Mouse (Mus musculus) hindbrain, embryonic 12.5 days (tissue): ENCODE results near the gene Csf2rb2. TPM values are rescaled to one million over a fixed set of nuclear protein-coding genes. Genes with fewer than 3 reads are reported as not detected.
"Not testable (repeated sequence)": the region's sequence is repeated elsewhere in the genome, so short reads cannot be mapped to it uniquely, and the experiment has no call there.

Source experiments
- ATAC-seq: fragments of 200-750 bp; cut with Nextera tagmentation; 2 replicates; pipeline ENCODE4 v1.8.0; 2017; ENCODE audit warnings: moderate TSS enrichment; ENCODE audit not compliant: low FRiP score
- H3K27ac ChIP-seq: fragments of 300-500 bp; sonication (generic); 2 replicates; pipeline ENCODE4 v1.5.1; 2016; ENCODE audit warnings: mild to moderate bottlenecking
- H3K27me3 ChIP-seq: fragments of 300-500 bp; sonication (generic); 2 replicates; pipeline ENCODE4 v1.6.1; 2016; ENCODE audit warnings: mild to moderate bottlenecking
- H3K36me3 ChIP-seq: fragments of 300-500 bp; sonication (generic); 2 replicates; pipeline ENCODE4 v1.6.1; 2016; ENCODE audit warnings: mild to moderate bottlenecking
- H3K4me1 ChIP-seq: fragments of 300-500 bp; sonication (generic); 2 replicates; pipeline ENCODE4 v1.6.1; 2016
- H3K4me2 ChIP-seq: fragments of 300-500 bp; sonication (generic); replicated peaks from 2 replicates; pipeline ENCODE4 v1.6.1; 2016; ENCODE audit warnings: mild to moderate bottlenecking
- H3K4me3 ChIP-seq: fragments of 300-500 bp; sonication (generic); 2 replicates; pipeline ENCODE4 v1.5.1; 2016; ENCODE audit warnings: mild to moderate bottlenecking
- H3K9ac ChIP-seq: fragments of 300-500 bp; sonication (generic); 2 replicates; pipeline ENCODE4 v1.6.1; 2016; ENCODE audit warnings: mild to moderate bottlenecking, moderate library complexity
- H3K9me3 ChIP-seq: fragments of 300-500 bp; sonication (generic); replicated peaks from 2 replicates; pipeline ENCODE4 v1.6.1; 2016; ENCODE audit warnings: mild to moderate bottlenecking
- WGBS: fragments of 180-500 bp; shearing (Covaris S2); methylation state at CpG from one replicate; pipeline ENCODE4 v1.1.7; 2016; 5-methylcytosine and 5-hydroxymethylcytosine counted together
- polyA plus RNA-seq: library from polyadenylated mRNA; unstranded; fragments of >200 nt; fragmentation: Nextera tagmentation; extraction: Ambion mirVana; gene quantifications from 2 replicates; pipeline ENCODE4 v1.2.1, GENCODE M21; 2016

Gene Csf2rb2
- polyA plus RNA-seq, 1 experiment from 2014 or later = 0.28 TPM

DNA sequence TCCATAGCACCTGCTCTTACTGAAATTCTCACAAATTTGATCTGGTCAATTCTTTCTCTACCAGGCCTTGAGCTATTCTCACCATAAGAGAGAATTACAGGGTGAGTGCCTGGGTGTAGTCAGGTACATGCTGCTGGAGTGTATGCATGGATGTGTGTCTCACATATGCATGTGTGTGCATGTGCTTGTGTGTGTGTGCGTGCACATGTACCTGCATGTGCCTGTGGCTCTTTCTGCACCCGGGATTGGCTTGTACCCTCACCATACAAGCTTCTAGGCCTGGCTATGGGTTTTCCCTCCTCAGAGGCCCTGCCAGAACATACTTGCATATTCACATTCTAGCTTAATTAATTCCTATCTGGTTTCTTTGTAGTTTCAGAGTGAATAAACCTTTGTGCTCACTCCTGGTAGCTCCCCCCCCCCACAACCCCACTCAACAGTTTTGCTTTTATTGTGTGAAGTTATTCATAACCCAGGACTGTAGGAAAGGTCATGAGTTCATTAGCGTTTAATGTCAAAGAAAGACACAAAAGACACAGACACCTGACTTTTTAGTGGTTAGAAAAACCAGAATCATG lies 23.1 kb upstream of the Csf2rb2 start:
- Histone ChIP-seq H3K4me2 (no peak overlapping the region), H3K36me3 (no peaks in the 10 kb centered on the region), H3K9me3 (no peaks in the 10 kb centered on the region), H3K27me3 (no peaks in the 10 kb centered on the region), H3K9ac (no peak overlapping the region), H3K4me1 (0 out of 2 replicates have a peak, but pooled peaks cover 3% of the 10 kb centered on the region), H3K4me3 (no peak overlapping the region), H3K27ac (no peak overlapping the region)
- no peak for ATAC-seq
- 59% methylated on average over 3 of the region's 3 CpGs for WGBS

DNA sequence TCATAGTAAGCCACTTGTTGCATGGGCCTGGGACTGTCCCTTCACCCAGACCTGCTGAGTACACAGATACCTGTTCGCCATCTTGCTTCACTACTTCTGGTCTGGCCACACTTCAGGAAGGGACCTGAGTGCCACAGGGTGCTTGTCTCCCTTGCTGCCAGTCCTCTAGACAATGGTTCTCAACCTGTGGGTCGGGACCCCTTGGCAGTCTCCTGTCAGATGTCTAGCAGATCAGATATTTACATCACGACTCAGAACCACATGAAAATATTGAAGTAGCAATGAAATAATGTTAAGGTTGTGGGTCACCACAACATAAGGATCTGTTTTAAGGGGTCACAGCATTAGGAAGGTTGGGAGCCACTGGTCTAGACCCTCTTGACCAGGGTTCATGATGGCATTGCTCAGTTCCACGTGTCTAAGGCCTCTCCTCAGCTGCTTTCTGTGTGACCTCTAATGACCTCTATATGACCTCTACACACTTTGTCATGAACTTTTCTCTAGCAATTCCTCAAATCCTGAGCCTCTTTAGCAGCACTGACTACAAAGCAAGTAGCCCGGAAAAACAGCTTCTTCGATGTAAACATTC lies 22.3 kb upstream of the Csf2rb2 start:
- H3K27ac ChIP-seq, H3K27me3 ChIP-seq, H3K4me1 ChIP-seq, ATAC-seq, H3K9me3 ChIP-seq, H3K4me2 ChIP-seq, H3K4me3 ChIP-seq, H3K9ac ChIP-seq, H3K36me3 ChIP-seq: not testable (repeated sequence)
- 82% methylated on average over 6 of the region's 6 CpGs for WGBS

GRCm38 (mm10) chr15:78326747-78327146 lies 21.2 kb upstream of the Csf2rb2 start:
- Histone ChIP-seq H3K36me3 (no peaks in the 10 kb centered on the region), H3K27ac (no peak overlapping the region), H3K27me3 (no peaks in the 10 kb centered on the region), H3K4me3 (no peak overlapping the region), H3K9me3 (no peaks in the 10 kb centered on the region), H3K4me1 (0 out of 2 replicates have a peak, but pooled peaks cover 3% of the 10 kb centered on the region), H3K4me2 (no peak overlapping the region), H3K9ac (no peak overlapping the region)
- ATAC-seq = no peak
- WGBS = 91% methylated on average over 10 of the region's 10 CpGs

DNA sequence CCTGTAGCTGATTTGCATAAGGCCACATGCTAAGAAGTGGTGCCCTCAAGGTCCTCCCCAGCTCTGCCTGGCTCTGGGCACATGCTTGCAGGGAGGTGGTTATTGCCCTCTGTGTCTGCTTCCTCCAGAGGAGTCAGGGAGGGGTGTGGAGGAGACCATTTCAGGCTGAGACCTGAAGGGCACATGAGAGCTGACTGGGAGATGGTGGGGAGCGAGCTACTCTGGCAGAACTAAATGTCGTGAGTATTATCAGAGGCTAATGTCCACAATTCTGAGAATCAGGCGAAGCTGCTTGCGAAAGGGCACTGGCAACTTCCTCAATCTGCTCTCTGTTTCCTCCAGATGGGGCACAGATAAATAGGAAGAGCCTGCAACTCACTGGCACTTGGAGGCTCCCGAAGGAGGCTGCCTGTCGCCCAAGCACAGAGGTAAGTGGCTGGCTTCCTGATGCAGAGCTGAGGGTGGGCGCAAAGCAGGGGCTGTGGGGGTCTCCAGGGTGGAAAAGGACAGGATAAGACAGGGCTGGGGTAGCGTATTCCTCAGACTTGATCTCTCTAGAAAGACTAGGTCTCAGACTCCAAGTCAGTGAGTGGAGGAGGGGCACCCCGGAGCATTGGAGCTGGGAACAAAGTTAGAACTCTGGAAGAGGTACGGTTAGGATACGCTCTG lies 20.3 kb upstream of the Csf2rb2 start, which contains the start of gene Csf2rb:
Gene Csf2rb, plus strand, starts transcription at position 82 of the 669 bp plus-strand sequence.
- Histone ChIP-seq H3K36me3 (no peaks in the 10 kb centered on the region), H3K4me1 (0 out of 2 replicates have a peak, but pooled peaks cover 3% of the 10 kb centered on the region), H3K27me3 (no peaks in the 10 kb centered on the region), H3K27ac (no peak within 1 kb of the TSS), H3K9me3 (no peaks in the 10 kb centered on the region), H3K4me2 (no peak within 1 kb of the TSS), H3K4me3 (no peak within 1 kb of the TSS), H3K9ac (no peak within 1 kb of the TSS)
- ATAC-seq = no peak
- WGBS = 80% methylated on average over 11 of the region's 11 CpGs

DNA sequence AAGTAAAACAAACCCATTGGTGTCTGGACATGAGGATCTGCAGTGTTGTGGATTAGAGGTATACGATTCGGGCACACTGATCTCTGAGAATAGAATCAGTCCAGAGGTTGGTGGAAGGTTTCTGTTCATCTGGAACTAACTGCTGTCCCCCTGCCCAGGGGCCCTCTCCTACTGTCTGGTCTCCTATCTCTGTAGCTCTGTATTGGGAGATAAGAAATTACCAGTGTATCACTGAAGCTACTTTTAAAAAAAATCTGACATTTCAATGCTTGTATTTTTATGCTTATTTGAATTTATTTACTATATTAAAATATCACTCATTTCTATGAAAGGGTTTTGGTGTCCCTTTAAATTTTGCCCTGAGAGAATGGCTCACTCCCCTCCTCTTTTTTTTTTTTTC lies 18.8 kb upstream of the Csf2rb2 start:
- Histone ChIP-seq H3K27ac (no peak overlapping the region), H3K4me1 (peaks cover 3% of the 10 kb centered on the region; the same call in 1 of the 2 replicates), H3K36me3 (no peaks in the 10 kb centered on the region), H3K9ac (no peak overlapping the region), H3K27me3 (no peaks in the 10 kb centered on the region), H3K4me2 (no peak overlapping the region), H3K4me3 (no peak overlapping the region), H3K9me3 (no peaks in the 10 kb centered on the region)
- WGBS = 94% methylated on average over 2 of the region's 2 CpGs
- no peak for ATAC-seq

DNA sequence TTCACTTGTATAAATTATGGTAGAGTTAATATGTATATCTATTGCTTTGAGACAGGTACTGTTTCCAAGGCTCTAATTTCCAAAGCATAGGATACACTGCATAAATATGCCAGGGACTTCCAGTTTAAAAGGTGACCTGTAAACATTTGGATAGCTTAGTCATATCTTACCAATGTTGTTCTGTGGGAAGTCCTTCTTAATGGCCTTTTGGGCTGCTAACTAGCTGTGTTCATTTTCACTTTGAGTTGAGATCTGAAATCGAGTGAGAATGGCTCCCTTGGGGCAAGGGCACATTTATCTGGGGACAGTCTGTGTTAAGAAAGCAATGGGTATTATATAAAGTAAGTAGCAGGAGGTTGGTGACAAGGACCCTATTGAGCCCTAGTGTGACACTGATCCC lies 17.8 kb upstream of the Csf2rb2 start:
- Histone ChIP-seq H3K4me2 (no peak overlapping the region), H3K9me3 (no peaks in the 10 kb centered on the region), H3K36me3 (no peaks in the 10 kb centered on the region), H3K9ac (no peak overlapping the region), H3K27me3 (no peaks in the 10 kb centered on the region), H3K4me1 (no peaks in the 10 kb centered on the region; the same call in 1 of the 2 replicates), H3K4me3 (no peak overlapping the region), H3K27ac (no peak overlapping the region)
- ATAC-seq = no peak
- WGBS = 78% methylated on average over 1 of the region's 1 CpGs

DNA sequence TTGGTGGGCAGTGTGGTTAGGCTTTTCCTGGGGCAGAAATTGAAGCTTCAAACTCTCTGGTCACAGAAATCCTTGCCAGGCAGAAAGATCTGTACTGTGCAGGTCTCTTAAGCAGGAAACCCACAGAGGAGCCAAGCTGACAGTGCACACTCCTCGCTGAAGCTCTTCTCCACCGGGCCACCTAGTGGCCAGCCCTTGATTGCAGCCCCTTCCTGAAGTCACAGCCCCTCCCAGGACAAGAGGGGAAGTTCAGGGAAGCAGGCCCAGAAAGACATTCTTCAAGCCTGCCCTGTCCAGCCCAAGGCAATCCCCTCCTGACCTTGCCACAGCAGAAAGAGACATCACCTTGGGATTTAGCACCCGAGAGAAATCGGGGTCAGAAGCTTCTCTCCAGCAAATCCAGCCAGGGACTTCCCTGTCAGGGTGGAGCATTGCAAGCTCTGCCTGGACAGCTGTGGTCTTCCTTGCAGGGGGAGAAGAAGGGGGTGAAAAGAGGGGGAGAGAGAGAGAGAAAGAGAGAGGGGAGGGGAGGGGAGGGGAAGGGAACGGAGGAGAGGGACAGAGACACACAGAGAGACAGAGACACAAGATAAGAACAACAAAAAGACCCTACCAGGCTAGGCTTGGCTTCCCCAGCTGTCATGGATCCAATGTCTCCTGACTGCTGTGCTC lies 15.4 kb upstream of the Csf2rb2 start:
- Histone ChIP-seq H3K36me3 (no peaks in the 10 kb centered on the region), H3K9ac (no peak overlapping the region), H3K9me3 (no peaks in the 10 kb centered on the region), H3K4me1 (no peaks in the 10 kb centered on the region; the same call in 1 of the 2 replicates), H3K27ac (no peak overlapping the region), H3K27me3 (no peaks in the 10 kb centered on the region), H3K4me2 (no peak overlapping the region), H3K4me3 (no peak overlapping the region)
- no peak for ATAC-seq
- WGBS = 21% methylated on average over 5 of the region's 5 CpGs

GRCm38 (mm10) chr15:78318338-78319171 lies 13.0 kb upstream of the Csf2rb2 start:
- not testable (repeated sequence) for H3K4me3 ChIP-seq, H3K27me3 ChIP-seq, H3K9me3 ChIP-seq, H3K4me1 ChIP-seq, ATAC-seq, H3K9ac ChIP-seq, H3K4me2 ChIP-seq, H3K36me3 ChIP-seq, H3K27ac ChIP-seq
- 73% methylated on average over 2 of the region's 2 CpGs for WGBS

DNA sequence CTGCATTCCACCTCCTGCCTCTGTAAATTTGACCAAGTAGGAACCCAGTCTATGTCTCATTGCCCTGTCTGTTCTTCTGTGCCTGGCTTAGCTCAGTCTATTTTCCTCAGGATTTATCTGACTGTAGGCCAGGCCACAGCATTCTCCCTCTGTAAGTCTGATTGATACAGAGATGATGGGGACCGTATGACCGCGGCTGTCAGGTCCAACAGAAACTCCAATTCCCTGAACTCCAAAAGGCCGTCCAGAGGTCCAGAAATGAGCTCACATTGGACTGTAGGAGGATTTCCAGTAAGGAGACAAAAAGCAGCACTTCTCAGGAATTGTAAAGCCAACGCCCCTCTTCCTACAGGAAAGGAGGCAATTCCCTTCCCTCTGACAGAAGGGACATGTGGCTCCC lies 8.1 kb upstream of the Csf2rb2 start:
- H3K4me3 ChIP-seq, H3K27me3 ChIP-seq, H3K4me2 ChIP-seq, ATAC-seq, H3K9ac ChIP-seq, H3K9me3 ChIP-seq, H3K4me1 ChIP-seq, H3K36me3 ChIP-seq, H3K27ac ChIP-seq: not testable (repeated sequence)
- 88% methylated on average over 5 of the region's 5 CpGs for WGBS

DNA sequence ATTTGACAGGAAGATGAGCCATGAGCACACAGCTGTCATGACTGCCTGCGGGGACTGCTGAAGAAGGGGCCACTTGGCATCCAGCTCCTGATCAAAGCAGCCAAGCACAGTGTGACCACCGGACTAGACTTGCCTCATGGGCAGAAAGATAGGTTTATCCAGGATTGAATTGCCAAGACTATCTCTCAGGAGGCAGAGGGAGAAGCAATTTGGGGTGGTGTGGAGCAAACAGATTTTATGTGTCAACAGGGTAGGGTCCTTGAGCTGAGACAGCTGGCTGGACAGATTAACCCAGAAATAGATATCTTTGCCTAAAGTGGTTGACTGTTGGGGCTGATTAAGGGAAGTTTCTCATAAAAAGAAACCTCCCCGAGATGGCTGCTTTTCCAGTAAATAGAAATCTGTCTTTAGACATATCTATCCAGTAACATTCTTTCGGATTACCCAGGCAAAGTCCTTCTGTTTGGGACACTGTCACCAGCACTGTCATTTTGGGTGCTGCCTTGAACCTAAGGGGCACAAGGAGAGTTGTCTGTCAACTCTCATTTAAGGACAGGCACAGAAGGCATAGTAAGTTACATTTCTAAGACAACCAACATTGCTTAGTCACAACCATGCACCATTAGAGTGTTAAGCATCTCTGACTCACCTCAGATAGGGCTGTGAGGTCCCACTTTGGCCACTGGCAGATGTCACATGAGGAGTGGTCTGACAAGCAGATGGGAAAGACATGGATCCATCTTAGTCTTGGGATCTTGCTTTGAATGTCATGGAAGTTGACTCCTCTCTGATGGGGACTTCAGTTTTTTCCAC lies 7.1 kb upstream of the Csf2rb2 start:
- not testable (repeated sequence) for H3K27ac ChIP-seq, H3K4me3 ChIP-seq, H3K4me1 ChIP-seq, H3K9me3 ChIP-seq, ATAC-seq, H3K9ac ChIP-seq, H3K27me3 ChIP-seq, H3K36me3 ChIP-seq, H3K4me2 ChIP-seq
- WGBS = 80% methylated on average over 4 of the region's 4 CpGs

DNA sequence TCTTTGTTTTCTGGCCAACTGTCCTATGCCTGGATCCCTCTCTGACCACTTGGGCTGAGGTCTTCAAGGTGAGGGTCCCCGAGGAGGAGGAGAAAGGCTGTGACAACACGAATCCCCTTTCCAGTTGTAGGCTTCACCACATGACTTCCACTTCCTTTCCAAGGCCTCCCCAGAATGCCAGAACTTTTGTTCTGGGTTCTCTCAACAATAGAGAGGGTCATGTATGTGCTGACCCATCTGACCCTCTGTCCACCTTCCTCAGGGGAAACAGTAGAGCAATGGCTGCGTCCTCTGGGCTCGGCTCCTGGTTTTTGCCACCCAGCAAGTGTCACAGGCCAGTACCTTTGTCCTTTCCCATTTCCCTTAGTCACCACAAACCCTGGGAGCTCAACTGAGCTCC lies 5.5 kb upstream of the Csf2rb2 start:
- 72% methylated on average over 4 of the region's 4 CpGs for WGBS

More for the DNA sequence above, 5.5 kb upstream of the Csf2rb2 start:
- no peak overlapping the region for H3K27ac ChIP-seq
- H3K4me1 ChIP-seq = 0 out of 2 replicates have a peak, but pooled peaks cover 2% of the 10 kb centered on the region
- H3K9ac ChIP-seq = no peak overlapping the region
- no peaks in the 10 kb centered on the region for H3K9me3 ChIP-seq
- H3K4me2 ChIP-seq = no peak overlapping the region
- no peaks in the 10 kb centered on the region for H3K36me3 ChIP-seq
- H3K27me3 ChIP-seq = no peaks in the 10 kb centered on the region
- no peak overlapping the region for H3K4me3 ChIP-seq
- ATAC-seq = no peak
